Mouse (Mus musculus) left cerebral cortex, postnatal 36 days (tissue): ENCODE results near the gene Nt5dc1. TPM values are rescaled to one million over a fixed set of nuclear protein-coding genes. Genes with fewer than 3 reads are reported as not detected.
"Not testable (repeated sequence)": the region's sequence is repeated elsewhere in the genome, so short reads cannot be mapped to it uniquely, and the experiment has no call there.

Experiments used
- DNase-seq, 2 experiments: peaks; one replicate each; pipeline ENCODE4 v3.0.0; 2021 to 2022; ENCODE audit warnings: low spot score in 2 of 2, mixed read lengths in 1 of 2
- intact Hi-C: fragments of 180-260 bp; cut with DNase I; formaldehyde crosslinking; loops from one replicate; pipeline ENCODE4 v1.15.1; 2025
- total RNA-seq, 2 experiments: library from RNA; stranded (reverse); gene quantifications; 2 replicates each; pipeline ENCODE4 v1.2.3; 2021

The Nt5dc1 gene
- total RNA-seq, 2 experiments from 2014 or later, result 2.3 to 3.9 TPM

DNA sequence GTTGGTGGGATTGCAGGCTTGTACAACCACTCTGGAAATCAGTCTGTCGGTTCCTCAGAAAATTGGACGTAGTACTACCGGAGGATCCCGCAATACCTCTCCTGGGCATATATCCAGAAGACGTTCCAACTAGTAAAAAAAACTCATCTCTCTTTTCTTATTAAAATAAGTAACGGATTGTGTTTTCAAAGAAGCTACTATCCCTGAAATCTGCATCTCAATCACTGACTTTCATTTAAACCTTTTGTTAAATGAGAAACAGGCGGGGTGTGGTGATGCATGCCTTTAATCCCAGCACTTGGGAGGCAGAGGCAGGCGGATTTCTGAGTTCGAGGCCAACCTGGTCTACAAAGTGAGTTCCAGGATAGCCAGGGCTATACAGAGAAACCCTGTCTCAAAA lies 165.5 kb downstream of the Nt5dc1 start:
- DNase-seq, intact Hi-C loops: not testable (repeated sequence)

DNA sequence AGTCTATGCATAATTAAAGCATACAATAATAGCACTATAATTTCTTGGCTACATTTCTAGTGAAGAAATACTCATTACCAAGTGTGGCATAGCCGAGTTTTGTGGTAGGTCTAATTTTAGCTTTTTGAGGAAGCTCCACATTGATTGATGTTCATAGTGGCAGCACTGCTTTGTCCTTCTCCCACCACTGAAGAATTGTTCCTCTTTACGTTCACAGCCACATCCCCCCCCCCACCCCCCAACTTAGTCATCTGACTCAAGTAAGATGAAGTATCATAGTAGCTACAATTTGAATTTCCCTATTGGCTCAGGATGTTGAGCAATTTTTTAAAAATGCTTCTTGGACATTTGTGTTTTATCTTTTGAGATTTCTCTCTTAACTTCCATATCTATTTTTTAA lies 168.8 kb downstream of the Nt5dc1 start:
- intact Hi-C loops, result no loop called here
- DNase-seq, result no peak

GRCm38 (mm10) chr10:34247757-34248156 lies 170.6 kb downstream of the Nt5dc1 start:
- DNase-seq, result no peak
- intact Hi-C loops, result no loop called here

DNA sequence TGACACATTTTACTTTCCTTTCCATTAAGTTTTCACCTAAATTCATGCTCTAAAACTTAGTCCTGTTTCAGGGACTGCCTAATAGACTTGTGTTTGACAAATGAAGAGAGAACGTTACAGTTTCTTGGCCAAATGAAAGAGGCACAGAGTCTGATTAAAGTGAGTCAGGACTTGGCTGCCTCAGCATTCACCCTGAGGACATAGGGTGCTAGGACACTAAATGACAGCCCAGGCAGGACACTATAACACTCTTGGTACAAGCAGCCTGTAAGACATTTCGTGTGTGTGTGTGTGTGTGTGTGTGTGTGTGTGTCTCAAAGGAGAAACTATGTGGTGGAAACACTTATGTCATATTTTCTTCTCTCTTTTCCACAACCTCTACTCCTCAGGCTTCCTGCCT lies 172.2 kb downstream of the Nt5dc1 start:
- DNase-seq, result no peak
- intact Hi-C loops, result no loop called here

GRCm38 (mm10) chr10:34244745-34245144 lies 173.6 kb downstream of the Nt5dc1 start:
- intact Hi-C loops, result no loop called here
- no peak for DNase-seq

- DNase-seq, result no peak
- intact Hi-C loops, result no loop called here
Observed at GRCm38 (mm10) chr10:34238536-34238935, 179.8 kb downstream of the Nt5dc1 start.

Other genes starting within 250 kb of the Nt5dc1 start
- 10 to 100 TPM in 1 of 2 experiments, 1 to 10 TPM in 1; 6.5 to 10.5 TPM for gene Dse, start 210.8 kb downstream of the Nt5dc1 start, total RNA-seq
- gene Tspyl1, start 136.4 kb downstream of the Nt5dc1 start, total RNA-seq, result 100 to 1,000 TPM; 155 to 166 TPM
- gene Tspyl4, start 121.1 kb downstream of the Nt5dc1 start, total RNA-seq, result 100 to 1,000 TPM; 363 to 401 TPM
- gene Col10a1, start 28.6 kb downstream of the Nt5dc1 start, total RNA-seq, result 1 to 10 TPM in 1 of 2 experiments, under 1 TPM in 1; 0.62 to 1.1 TPM
- under 1 TPM; 0.20 TPM for gene Frk, start 64.8 kb upstream of the Nt5dc1 start, total RNA-seq